Mouse (Mus musculus): Measurements from ENCODE around the gene Cox14. TPM values are rescaled to one million over a fixed set of nuclear protein-coding genes. Genes with fewer than 3 reads are reported as not detected.

The Cox14 gene
- polyA plus RNA-seq, 1 experiment from 2014 or later = 155 TPM

- Histone ChIP-seq H3K9ac (no peak overlapping the region), H3K4me3 (no peak overlapping the region), H3K27ac (replicated peaks) (no peak overlapping the region), H3K4me1 (peaks cover 17% of the 10 kb centered on the region), H3K27me3 (replicated peaks) (no peaks in the 10 kb centered on the region), H3K4me2 (no peak overlapping the region), H3K9me3 (peaks cover 7% of the 10 kb centered on the region; the same call in 1 of the 2 replicates), H3K36me3 (peaks cover 64% of the 10 kb centered on the region)
- ATAC-seq (ENCODE audit: extremely low read depth, insufficient number of reproducible peaks, low FRiP score, low TSS enrichment) = no peak
- WGBS = 98% methylated on average over 4 of the region's 4 CpGs
Observed at GRCm38 (mm10) chr15:99729056-99729783, 3.8 kb downstream of the Cox14 start.

GRCm38 (mm10) chr15:99731167-99731566, 5.7 kb downstream of the Cox14 start:
- H3K4me3 ChIP-seq = no peak overlapping the region
- peaks cover 82% of the 10 kb centered on the region for H3K36me3 ChIP-seq
- H3K4me1 ChIP-seq = peaks cover 8% of the 10 kb centered on the region
- H3K4me2 ChIP-seq = no peak overlapping the region
- H3K27ac ChIP-seq (replicated peaks) = no peak overlapping the region
- no peak for ATAC-seq (ENCODE audit: extremely low read depth, insufficient number of reproducible peaks, low FRiP score, low TSS enrichment)
- H3K9me3 ChIP-seq = peaks cover 7% of the 10 kb centered on the region; the same call in 1 of the 2 replicates
- H3K27me3 ChIP-seq (replicated peaks) = no peaks in the 10 kb centered on the region
- 87% methylated on average over 2 of the region's 2 CpGs for WGBS
- H3K9ac ChIP-seq = no peak overlapping the region

DNA sequence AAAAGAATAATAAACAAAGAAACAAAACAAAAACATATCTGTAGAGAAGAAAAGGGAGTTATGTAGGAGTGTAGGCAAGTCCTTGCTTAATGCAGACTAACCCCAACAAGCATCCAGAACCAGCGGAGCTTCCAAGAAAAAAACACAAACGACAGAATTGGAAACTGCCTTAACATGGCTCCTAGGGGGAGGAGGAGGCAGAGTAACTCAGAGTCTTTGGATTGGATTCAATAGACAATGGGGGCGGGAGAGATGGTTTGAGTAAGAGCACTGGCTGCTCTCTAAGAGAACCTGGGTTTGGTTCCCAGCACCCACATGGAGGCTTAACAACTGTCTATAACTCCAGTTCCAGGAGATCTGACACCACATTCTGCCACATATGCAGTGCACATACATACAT, 6.3 kb downstream of the Cox14 start:
- H3K27me3 ChIP-seq (replicated peaks) = no peaks in the 10 kb centered on the region
- H3K4me2 ChIP-seq = no peak overlapping the region
- no peak overlapping the region for H3K4me3 ChIP-seq
- WGBS = 84% methylated on average over 3 of the region's 3 CpGs
- H3K27ac ChIP-seq (replicated peaks) = no peak overlapping the region
- H3K9me3 ChIP-seq = peaks cover 7% of the 10 kb centered on the region; the same call in 1 of the 2 replicates
- H3K36me3 ChIP-seq = peaks cover 87% of the 10 kb centered on the region
- H3K9ac ChIP-seq = no peak overlapping the region
- no peak for ATAC-seq (ENCODE audit: extremely low read depth, insufficient number of reproducible peaks, low FRiP score, low TSS enrichment)
- peaks cover 3% of the 10 kb centered on the region for H3K4me1 ChIP-seq

- Histone ChIP-seq H3K9me3 (peaks cover 7% of the 10 kb centered on the region; the same call in 1 of the 2 replicates), H3K4me2 (no peak overlapping the region), H3K36me3 (peaks cover 93% of the 10 kb centered on the region), H3K9ac (no peak overlapping the region), H3K4me3 (no peak overlapping the region), H3K27me3 (replicated peaks) (no peaks in the 10 kb centered on the region), H3K27ac (replicated peaks) (no peak overlapping the region), H3K4me1 (no peaks in the 10 kb centered on the region)
- 94% methylated on average over 5 of the region's 5 CpGs for WGBS
- ATAC-seq (ENCODE audit: extremely low read depth, insufficient number of reproducible peaks, low FRiP score, low TSS enrichment) = no peak
Observed at GRCm38 (mm10) chr15:99733186-99733585, 7.8 kb downstream of the Cox14 start.

GRCm38 (mm10) chr15:99735631-99736030, 10.2 kb downstream of the Cox14 start:
- no peak for ATAC-seq (ENCODE audit: extremely low read depth, insufficient number of reproducible peaks, low FRiP score, low TSS enrichment)
- H3K36me3 ChIP-seq = peaks cover 95% of the 10 kb centered on the region
- no peak overlapping the region for H3K27ac ChIP-seq (replicated peaks)
- no peaks in the 10 kb centered on the region for H3K9me3 ChIP-seq
- 83% methylated on average over 2 of the region's 2 CpGs for WGBS
- H3K4me2 ChIP-seq = no peak overlapping the region
- H3K27me3 ChIP-seq (replicated peaks) = no peaks in the 10 kb centered on the region
- H3K4me3 ChIP-seq = no peak overlapping the region
- H3K4me1 ChIP-seq = no peaks in the 10 kb centered on the region
- no peak overlapping the region for H3K9ac ChIP-seq

- no peaks in the 10 kb centered on the region for H3K27me3 ChIP-seq (replicated peaks)
- H3K9me3 ChIP-seq = no peaks in the 10 kb centered on the region
- peaks cover 98% of the 10 kb centered on the region for H3K36me3 ChIP-seq
- 80% methylated on average over 11 of the region's 11 CpGs for WGBS
- H3K27ac ChIP-seq (replicated peaks) = no peak overlapping the region
- no peak overlapping the region for H3K4me2 ChIP-seq
- no peak overlapping the region for H3K4me3 ChIP-seq
- ATAC-seq (ENCODE audit: extremely low read depth, insufficient number of reproducible peaks, low FRiP score, low TSS enrichment) = no peak
- no peaks in the 10 kb centered on the region for H3K4me1 ChIP-seq
- no peak overlapping the region for H3K9ac ChIP-seq
Observed at GRCm38 (mm10) chr15:99736675-99737074, 11.3 kb downstream of the Cox14 start.

DNA sequence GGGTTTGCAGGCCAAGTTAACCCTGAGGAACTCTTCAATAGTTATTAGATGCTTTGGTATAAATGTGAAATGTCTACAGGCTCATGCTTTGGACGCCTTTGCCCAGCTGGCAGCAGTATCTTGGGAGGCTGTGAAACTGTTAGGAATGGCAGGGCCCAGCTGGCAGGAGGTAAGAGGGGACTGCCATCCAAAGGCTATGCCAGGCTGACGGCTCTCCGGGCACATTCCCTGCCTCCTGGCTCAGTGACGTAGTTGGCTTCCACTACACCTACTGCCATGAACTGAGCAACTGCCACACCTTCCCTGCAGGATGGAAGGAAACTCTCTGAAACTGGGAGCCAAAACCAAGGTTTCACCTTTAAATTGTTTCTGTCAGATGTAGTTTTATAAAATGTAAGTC, 14.8 kb downstream of the Cox14 start:
- no peak overlapping the region for H3K27ac ChIP-seq (replicated peaks)
- peaks cover 99% of the 10 kb centered on the region for H3K36me3 ChIP-seq
- no peak overlapping the region for H3K4me2 ChIP-seq
- H3K4me3 ChIP-seq = no peak overlapping the region
- no peaks in the 10 kb centered on the region for H3K4me1 ChIP-seq
- H3K27me3 ChIP-seq (replicated peaks) = no peaks in the 10 kb centered on the region
- 96% methylated on average over 4 of the region's 4 CpGs for WGBS
- H3K9ac ChIP-seq = no peak overlapping the region
- H3K9me3 ChIP-seq = no peaks in the 10 kb centered on the region
- no peak for ATAC-seq (ENCODE audit: extremely low read depth, insufficient number of reproducible peaks, low FRiP score, low TSS enrichment)

DNA sequence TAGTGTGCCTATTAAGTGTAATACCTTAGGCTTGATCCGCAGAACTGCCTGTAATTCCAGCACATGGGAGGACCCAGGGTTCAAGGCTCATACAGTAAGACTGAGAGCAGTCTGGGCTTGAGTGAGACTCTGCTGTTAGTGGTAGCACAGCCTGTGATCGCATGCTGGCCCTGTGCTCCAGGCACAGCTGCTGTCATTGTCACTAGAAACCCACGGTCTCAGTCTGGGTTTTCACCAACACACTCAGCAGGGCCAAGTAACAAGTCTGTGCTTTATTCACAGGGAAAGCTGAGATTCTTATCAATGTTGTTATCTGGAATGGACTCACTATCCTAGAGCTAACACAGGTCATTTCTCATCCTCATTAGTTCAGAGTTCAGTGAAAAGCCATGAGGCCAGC, 28.8 kb downstream of the Cox14 start:
- Histone ChIP-seq H3K9me3 (no peaks in the 10 kb centered on the region), H3K4me2 (no peak overlapping the region), H3K36me3 (peaks cover 16% of the 10 kb centered on the region), H3K4me3 (no peak overlapping the region), H3K9ac (no peak overlapping the region), H3K4me1 (peaks cover 7% of the 10 kb centered on the region; the same call in 1 of the 2 replicates), H3K27ac (replicated peaks) (no peak overlapping the region), H3K27me3 (replicated peaks) (no peaks in the 10 kb centered on the region)
- no peak for ATAC-seq (ENCODE audit: extremely low read depth, insufficient number of reproducible peaks, low FRiP score, low TSS enrichment)
- WGBS = 65% methylated on average over 3 of the region's 3 CpGs

DNA sequence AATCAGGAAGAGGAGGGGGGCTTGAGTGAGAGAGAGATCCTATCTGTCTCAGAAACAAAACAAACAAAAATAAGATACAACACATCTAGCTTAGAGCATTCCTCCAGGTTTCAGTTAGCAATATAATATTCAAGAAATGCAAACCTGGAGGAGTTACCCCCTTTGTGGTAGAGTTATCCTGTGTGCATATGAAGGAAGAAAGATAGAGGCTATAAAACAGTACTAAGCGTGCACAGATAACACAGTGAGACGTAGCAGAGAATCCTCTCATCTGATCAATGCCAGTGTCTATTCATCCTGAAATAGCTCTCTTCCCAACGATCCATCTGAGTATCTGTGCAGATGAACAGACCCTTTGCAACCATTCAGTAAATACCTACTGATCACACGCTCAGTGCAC, 42.0 kb downstream of the Cox14 start:
- H3K4me3 ChIP-seq = no peak overlapping the region
- peaks cover 23% of the 10 kb centered on the region for H3K4me1 ChIP-seq
- no peak for ATAC-seq (ENCODE audit: extremely low read depth, insufficient number of reproducible peaks, low FRiP score, low TSS enrichment)
- H3K27ac ChIP-seq (replicated peaks) = no peak overlapping the region
- H3K9me3 ChIP-seq = no peaks in the 10 kb centered on the region
- H3K4me2 ChIP-seq = no peak overlapping the region
- 68% methylated on average over 4 of the region's 4 CpGs for WGBS
- peaks cover 15% of the 10 kb centered on the region; the same call in 1 of the 2 replicates for H3K36me3 ChIP-seq
- no peak overlapping the region for H3K9ac ChIP-seq
- no peaks in the 10 kb centered on the region for H3K27me3 ChIP-seq (replicated peaks)

DNA sequence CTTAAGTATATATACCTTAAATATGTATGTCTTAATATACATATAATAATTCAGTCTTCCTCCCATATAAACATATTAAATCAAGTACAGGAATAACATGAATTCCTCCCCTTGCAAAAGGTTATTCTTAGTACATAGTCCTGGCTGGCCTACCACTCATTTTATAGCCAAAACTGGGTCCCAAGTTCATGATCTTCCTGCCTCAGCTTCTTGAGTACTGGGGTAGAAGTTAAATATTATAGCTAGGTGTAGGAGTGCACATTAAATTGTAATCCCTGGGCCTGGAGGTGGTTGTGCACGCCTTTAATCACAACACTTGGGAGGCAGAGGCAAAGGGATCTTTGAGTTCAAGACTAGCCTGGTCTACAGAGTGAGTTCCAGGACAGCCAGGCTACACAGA, 43.3 kb downstream of the Cox14 start:
- peaks cover 15% of the 10 kb centered on the region; the same call in 1 of the 2 replicates for H3K36me3 ChIP-seq
- H3K9me3 ChIP-seq = no peaks in the 10 kb centered on the region
- no peak overlapping the region for H3K4me2 ChIP-seq
- no peak overlapping the region for H3K9ac ChIP-seq
- no peak overlapping the region for H3K4me3 ChIP-seq
- H3K27ac ChIP-seq (replicated peaks) = no peak overlapping the region
- no peaks in the 10 kb centered on the region for H3K27me3 ChIP-seq (replicated peaks)
- ATAC-seq (ENCODE audit: extremely low read depth, insufficient number of reproducible peaks, low FRiP score, low TSS enrichment) = no peak
- peaks cover 23% of the 10 kb centered on the region for H3K4me1 ChIP-seq
- 81% methylated on average over 1 of the region's 1 CpGs for WGBS

DNA sequence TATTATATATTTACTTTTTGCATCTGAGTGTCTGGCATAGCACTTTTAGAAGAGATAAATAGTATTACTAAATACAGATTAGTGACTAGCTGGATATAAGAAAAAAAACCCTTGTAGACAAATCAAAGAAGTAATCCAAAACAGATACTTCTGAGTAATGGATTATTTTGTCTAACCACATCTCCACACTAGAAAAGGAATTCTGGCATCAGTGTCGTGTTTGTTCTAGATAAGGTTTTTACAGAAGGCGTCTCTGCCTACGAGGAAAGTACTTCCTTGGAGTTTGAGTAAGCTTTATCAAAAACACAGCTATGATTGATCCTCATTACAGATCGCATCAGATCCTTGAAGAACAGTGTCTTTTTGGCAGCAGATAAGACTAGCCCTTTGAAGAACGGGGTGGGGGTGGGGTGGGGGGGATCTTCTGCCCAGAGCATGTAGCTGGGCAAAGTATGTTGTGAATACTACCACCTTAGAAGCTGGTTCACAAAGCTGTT, 45.6 kb downstream of the Cox14 start:
- ATAC-seq (ENCODE audit: extremely low read depth, insufficient number of reproducible peaks, low FRiP score, low TSS enrichment) = no peak
- 7% methylated on average over 5 of the region's 5 CpGs for WGBS
- H3K27ac ChIP-seq (replicated peaks) = peak overlapping the region; percentile 87

More for the DNA sequence above, 45.6 kb downstream of the Cox14 start:
- peak overlapping the region; percentile 90 for H3K4me2 ChIP-seq
- H3K4me3 ChIP-seq = peak overlapping the region; percentile 80
- H3K9ac ChIP-seq = peak overlapping the region; percentile 92
- H3K36me3 ChIP-seq = no peaks in the 10 kb centered on the region
- H3K9me3 ChIP-seq = no peaks in the 10 kb centered on the region
- no peaks in the 10 kb centered on the region for H3K27me3 ChIP-seq (replicated peaks)
- peaks cover 23% of the 10 kb centered on the region for H3K4me1 ChIP-seq
